Mouse (Mus musculus) heart, adult 11 months (tissue): ENCODE measurements around the gene Elmo1.
A peak's percentile ranks its signal among the peaks of the same experiment; 100 is the strongest.

Experiments used
- DNase-seq: peaks from one replicate; pipeline ENCODE4 v3.0.0; 2022

Gene Elmo1

GRCm38 (mm10) chr13:20124965-20125364 lies 34.6 kb downstream of the Elmo1 start:
- DNase-seq: peak; percentile 85

- no peak for DNase-seq
Observed at GRCm38 (mm10) chr13:20125845-20126244, 35.4 kb downstream of the Elmo1 start.

- peak; percentile 97 for DNase-seq
Observed at GRCm38 (mm10) chr13:20127553-20127952, 37.2 kb downstream of the Elmo1 start.

- no peak for DNase-seq
Observed at GRCm38 (mm10) chr13:20128097-20128496, 37.7 kb downstream of the Elmo1 start.

GRCm38 (mm10) chr13:20130731-20131130 lies 40.3 kb downstream of the Elmo1 start:
- DNase-seq: no peak

GRCm38 (mm10) chr13:20131322-20131997 lies 41.1 kb downstream of the Elmo1 start:
- no peak for DNase-seq

- no peak for DNase-seq
Observed at GRCm38 (mm10) chr13:20131998-20132371, 41.6 kb downstream of the Elmo1 start.

- peak; percentile 98 for DNase-seq
Observed at GRCm38 (mm10) chr13:20133602-20134394, 43.4 kb downstream of the Elmo1 start.

- peak; percentile 97 for DNase-seq
Observed at GRCm38 (mm10) chr13:20134395-20135225, 44.2 kb downstream of the Elmo1 start.

- no peak for DNase-seq
Observed at GRCm38 (mm10) chr13:20136753-20137152, 46.4 kb downstream of the Elmo1 start.

- DNase-seq: no peak
Observed at GRCm38 (mm10) chr13:20138466-20138865, 48.1 kb downstream of the Elmo1 start.

GRCm38 (mm10) chr13:20139060-20139459 lies 48.7 kb downstream of the Elmo1 start:
- no peak for DNase-seq

- peak; percentile 92 for DNase-seq
Observed at GRCm38 (mm10) chr13:20139825-20140665, 49.6 kb downstream of the Elmo1 start.

GRCm38 (mm10) chr13:20142637-20143036 lies 52.2 kb downstream of the Elmo1 start:
- no peak for DNase-seq

- peak; percentile 86 for DNase-seq
Observed at GRCm38 (mm10) chr13:20146848-20147247, 56.5 kb downstream of the Elmo1 start.

GRCm38 (mm10) chr13:20147736-20148135 lies 57.3 kb downstream of the Elmo1 start:
- peak; percentile 93 for DNase-seq

GRCm38 (mm10) chr13:20150130-20150835 lies 59.9 kb downstream of the Elmo1 start:
- DNase-seq: peak; percentile 77

GRCm38 (mm10) chr13:20151302-20151978 lies 61.0 kb downstream of the Elmo1 start:
- DNase-seq: no peak

GRCm38 (mm10) chr13:20157059-20157458 lies 66.7 kb downstream of the Elmo1 start:
- no peak for DNase-seq

- no peak for DNase-seq
Observed at GRCm38 (mm10) chr13:20157529-20157928, 67.1 kb downstream of the Elmo1 start.

- DNase-seq: peak; percentile 82
Observed at GRCm38 (mm10) chr13:20163339-20163954, 73.1 kb downstream of the Elmo1 start.
